Mouse (Mus musculus): ENCODE measurements at regions not wholly inside any gene's neighbourhood (a gene's known extent, or its start where the extent isn't known, plus 50 kb on each side); places are given as distances from the start of the nearest gene placed in this dataset.

DNA sequence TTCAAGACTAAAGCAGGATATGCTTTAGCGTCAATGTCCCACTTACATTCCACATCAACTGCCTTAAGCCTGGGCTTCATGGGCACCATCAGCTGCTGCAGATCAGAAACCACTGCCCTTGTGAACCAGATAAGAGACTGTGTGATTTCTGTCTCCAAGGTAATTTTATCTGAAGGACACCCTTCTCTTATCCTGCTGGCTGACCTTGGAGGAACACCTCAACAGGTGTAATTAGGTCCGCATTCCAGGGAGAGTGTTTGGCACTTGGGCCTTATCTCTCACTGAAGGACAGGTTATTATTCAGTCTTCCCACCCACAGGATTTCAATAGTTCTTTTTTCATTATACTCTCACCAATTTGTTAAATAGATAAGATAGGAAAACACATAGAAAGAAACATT lies 583.1 kb upstream of the Kdm8 start:
- TF ChIP-seq POLR2A (IDR thresholded peaks at IDR 0.05; ENCODE audit: control insufficient read depth, low read depth, low read length) = no peak
- no peak for TF ChIP-seq CTCF (IDR thresholded peaks at IDR 0.05; ENCODE audit: control insufficient read depth, insufficient read depth, insufficient replicate concordance, low read depth, low read length)
